Comparison of ENCODE assay signal across 16 mouse cellular contexts in genomic region chr2:79059944-79060238, GRCm38 (mm10).
DNase-seq lines count a peak whose midpoint lies in the region; ATAC-seq and TF ChIP-seq lines count a peak whose summit lies in the region.
"Had no signal": no experiment of that assay in that cellular context is flagged by ENCODE, and none has a peak within 500 bp of the region (broad histone marks: within the 10 kb centered on the region; RNA-seq: fewer than 3 reads in every experiment).

No protein-coding gene starts in this region.

- no peak overlapping the region for H3K4me2 ChIP-seq in forebrain, embryonic 14.5 days (ENCODE audit: low read length)
- no peak overlapping the region for H3K4me2 ChIP-seq in hindbrain, embryonic 14.5 days (replicated peaks)
- no peak overlapping the region for H3K4me2 ChIP-seq in midbrain, embryonic 15.5 days
- H3K4me2 ChIP-seq: intestine, embryonic 15.5 days; kidney, embryonic 15.5 days; liver, embryonic 11.5 days had no signal

- TF ChIP-seq CTCF in layer of hippocampus, adult 2 months (conservative IDR thresholded peaks at IDR 0.05), result no peak

- H3K4me3 ChIP-seq in layer of hippocampus, adult 2 months, result no peak overlapping the region
- H3K4me3 ChIP-seq in forebrain, embryonic 14.5 days (ENCODE audit: low read depth, low read length), result no peak overlapping the region
- no peak overlapping the region for H3K4me3 ChIP-seq in hindbrain, embryonic 14.5 days (replicated peaks; ENCODE audit: low read length)
- H3K4me3 ChIP-seq in midbrain, embryonic 15.5 days, result no peak overlapping the region
- H3K4me3 ChIP-seq: heart, adult 2 months; intestine, embryonic 15.5 days; kidney, embryonic 15.5 days; limb, embryonic 10.5 days had no signal

- H3K4me1 ChIP-seq in forebrain, embryonic 14.5 days (ENCODE audit: control insufficient read depth, insufficient read depth, low read length), result peaks cover 3% of the 10 kb centered on the region; the same call in 1 of the 2 replicates
- H3K4me1 ChIP-seq in hindbrain, embryonic 14.5 days (replicated peaks; ENCODE audit: control insufficient read depth, insufficient read depth, low read length), result 0 out of 2 replicates have a peak, but pooled peaks cover 6% of the 10 kb centered on the region
- no peaks in the 10 kb centered on the region for H3K4me1 ChIP-seq in midbrain, embryonic 15.5 days
- H3K4me1 ChIP-seq: intestine, embryonic 15.5 days; kidney, embryonic 15.5 days had no signal

- ATAC-seq in forebrain, embryonic 14.5 days, result no peak; the same call in 1 of the 2 replicates
- no peak for ATAC-seq in hindbrain, embryonic 14.5 days (ENCODE audit: low FRiP score)
- ATAC-seq in midbrain, embryonic 15.5 days (replicated peaks), result peak; percentile 50; the same call in 1 of the 2 replicates
- ATAC-seq: intestine, embryonic 15.5 days had no signal

- peak overlapping the region; percentile 3; the same call in 1 of the 2 replicates for H3K27ac ChIP-seq in layer of hippocampus, adult 2 months
- H3K27ac ChIP-seq in forebrain, embryonic 14.5 days (ENCODE audit: low read depth, low read length), result peak overlapping the region; percentile 40; the same call in 1 of the 2 replicates
- peak overlapping the region; percentile 41; the same call in 1 of the 2 replicates for H3K27ac ChIP-seq in hindbrain, embryonic 14.5 days
- H3K27ac ChIP-seq in midbrain, embryonic 15.5 days, result peak overlapping the region; percentile 23; the same call in 1 of the 2 replicates
- H3K27ac ChIP-seq: heart, adult 2 months; intestine, embryonic 15.5 days; kidney, embryonic 15.5 days; limb, embryonic 10.5 days had no signal

- H3K9ac ChIP-seq in forebrain, embryonic 14.5 days (ENCODE audit: low read length), result no peak overlapping the region
- no peak overlapping the region for H3K9ac ChIP-seq in hindbrain, embryonic 14.5 days
- H3K9ac ChIP-seq in midbrain, embryonic 15.5 days, result no peak overlapping the region
- H3K9ac ChIP-seq: intestine, embryonic 15.5 days; kidney, embryonic 15.5 days had no signal

- H3K36me3 ChIP-seq in forebrain, embryonic 14.5 days (ENCODE audit: control insufficient read depth, insufficient read depth, low read length), result no peaks in the 10 kb centered on the region
- no peaks in the 10 kb centered on the region for H3K36me3 ChIP-seq in hindbrain, embryonic 14.5 days (replicated peaks; ENCODE audit: control insufficient read depth, insufficient read depth)
- no peaks in the 10 kb centered on the region for H3K36me3 ChIP-seq in midbrain, embryonic 15.5 days (replicated peaks)
- H3K36me3 ChIP-seq: intestine, embryonic 15.5 days; kidney, embryonic 15.5 days; limb, embryonic 10.5 days had no signal

- no peaks in the 10 kb centered on the region for H3K27me3 ChIP-seq in forebrain, embryonic 14.5 days (replicated peaks; ENCODE audit: control insufficient read depth, insufficient read depth, low read length)
- no peaks in the 10 kb centered on the region for H3K27me3 ChIP-seq in hindbrain, embryonic 14.5 days (ENCODE audit: control insufficient read depth, insufficient read depth, low read length)
- H3K27me3 ChIP-seq in midbrain, embryonic 15.5 days (replicated peaks), result no peaks in the 10 kb centered on the region
- H3K27me3 ChIP-seq: intestine, embryonic 15.5 days; kidney, embryonic 15.5 days had no signal

- no peak for DNase-seq in layer of hippocampus, adult 2 months (ENCODE audit: low spot score in 2 of 2)
- DNase-seq in layer of hippocampus, postnatal 36 days, result no peak
- DNase-seq in forebrain, embryonic 14.5 days (ENCODE audit: low spot score), result no peak
- no peak for DNase-seq in hindbrain, embryonic 14.5 days (ENCODE audit: low spot score)
- DNase-seq in heart, postnatal 25 days (ENCODE audit: low spot score), result no peak
- no peak for DNase-seq in gastrocnemius, postnatal 36 days
- DNase-seq in gastrocnemius, postnatal 10 days, result no peak
- DNase-seq: adrenal gland, postnatal 14 days; cerebellum, adult 8-10 months; heart, adult 2 months; lung, adult 2 months had no signal

- WGBS in forebrain, embryonic 14.5 days, result 77% methylated on average over 4 of the region's 4 CpGs
- 74% methylated on average over 4 of the region's 4 CpGs for WGBS in hindbrain, embryonic 14.5 days
- WGBS in midbrain, embryonic 15.5 days, result 71% methylated on average over 4 of the region's 4 CpGs

- no peaks in the 10 kb centered on the region for H3K9me3 ChIP-seq in forebrain, embryonic 14.5 days (replicated peaks; ENCODE audit: control insufficient read depth, low read length)
- H3K9me3 ChIP-seq in hindbrain, embryonic 14.5 days (ENCODE audit: control insufficient read depth, low read length), result no peaks in the 10 kb centered on the region
- no peaks in the 10 kb centered on the region for H3K9me3 ChIP-seq in midbrain, embryonic 15.5 days
- H3K9me3 ChIP-seq: intestine, embryonic 15.5 days; kidney, embryonic 15.5 days; limb, embryonic 10.5 days had no signal

- intact Hi-C loops in heart, postnatal 25 days (cut with DNase I), result no loop called here
- intact Hi-C loops in gastrocnemius, postnatal 36 days (cut with DNase I), result no loop called here
